Mouse (Mus musculus): Measurements from ENCODE around the gene Gm5938. TPM values are rescaled to one million over a fixed set of nuclear protein-coding genes. Genes with fewer than 3 reads are reported as not detected.

Gene Gm5938
- total RNA-seq (2014; rRNA removed), result not detected in 2 replicates
- polyA plus RNA-seq (2015; fragmentation: Nextera tagmentation; extraction: Ambion mirVana), result not detected in 2 replicates

GRCm38 (mm10) chrX:78125167-78125566 lies at the start of gene Gm5938:
Gene Gm5938 (plus strand): TSS chrX:78125467.
- no peak for TF ChIP-seq CTCF (IDR thresholded peaks at IDR 0.05; ENCODE audit: low read depth)
- Histone ChIP-seq H3K27me3 (ENCODE audit: insufficient read depth, low read length) (no peaks in the 10 kb centered on the region), H3K36me3 (ENCODE audit: insufficient read depth) (no peaks in the 10 kb centered on the region), H3K9me3 (ENCODE audit: low read length) (no peaks in the 10 kb centered on the region), H3K9ac (no peak within 1 kb of the TSS), H3K27ac (ENCODE audit: low read depth, low read length) (no peak within 1 kb of the TSS), H3K4me1 (ENCODE audit: insufficient read depth) (no peaks in the 10 kb centered on the region), H3K4me3 (ENCODE audit: low read depth, low read length) (no peak within 1 kb of the TSS), H3K4me2 (ENCODE audit: low read depth) (no peak within 1 kb of the TSS)
- DNase-seq (no peak), ATAC-seq (no peak)
- WGBS, result 50% methylated on average over 1 of the region's 1 CpGs

GRCm38 (mm10) chrX:78091274-78091673 lies 34.0 kb upstream of the Gm5938 start, which contains the start of gene Obp1a:
Gene Obp1a (minus strand): TSS chrX:78091374.
- Histone ChIP-seq H3K9me3 (ENCODE audit: low read length) (no peaks in the 10 kb centered on the region), H3K36me3 (ENCODE audit: insufficient read depth) (no peaks in the 10 kb centered on the region), H3K27me3 (ENCODE audit: insufficient read depth, low read length) (no peaks in the 10 kb centered on the region), H3K4me2 (ENCODE audit: low read depth) (no peak within 1 kb of the TSS), H3K27ac (ENCODE audit: low read depth, low read length) (no peak within 1 kb of the TSS), H3K9ac (no peak within 1 kb of the TSS), H3K4me3 (ENCODE audit: low read depth, low read length) (no peak within 1 kb of the TSS), H3K4me1 (ENCODE audit: insufficient read depth) (no peaks in the 10 kb centered on the region)
- DNase-seq (no peak), ATAC-seq (no peak)
- no peak for TF ChIP-seq CTCF (IDR thresholded peaks at IDR 0.05; ENCODE audit: low read depth)

Other genes starting within 250 kb of the Gm5938 start
- gene 5430402E10Rik, start 200.4 kb upstream of the Gm5938 start, total RNA-seq (2014; rRNA removed), result not detected in 2 replicates
- not detected in 2 replicates for gene 5430402E10Rik, start 200.4 kb upstream of the Gm5938 start, polyA plus RNA-seq (2015; fragmentation: Nextera tagmentation; extraction: Ambion mirVana)
- not detected in 2 replicates for gene Obp1a, start 34.1 kb upstream of the Gm5938 start, total RNA-seq (2014; rRNA removed)
- gene Obp1a, start 34.1 kb upstream of the Gm5938 start, polyA plus RNA-seq (2015; fragmentation: Nextera tagmentation; extraction: Ambion mirVana), result not detected in 2 replicates
- gene Obp1b, start 61.3 kb downstream of the Gm5938 start, total RNA-seq (2014; rRNA removed), result not detected in 2 replicates
- not detected in 2 replicates for gene Obp1b, start 61.3 kb downstream of the Gm5938 start, polyA plus RNA-seq (2015; fragmentation: Nextera tagmentation; extraction: Ambion mirVana)
- not detected in 2 replicates for gene Gm14743, start 120.5 kb downstream of the Gm5938 start, total RNA-seq (2014; rRNA removed)
- not detected in 2 replicates for gene Gm14743, start 120.5 kb downstream of the Gm5938 start, polyA plus RNA-seq (2015; fragmentation: Nextera tagmentation; extraction: Ambion mirVana)
- gene 4930480E11Rik, start 244.2 kb downstream of the Gm5938 start, total RNA-seq (2014; rRNA removed), result not detected in 2 replicates
- gene 4930480E11Rik, start 244.2 kb downstream of the Gm5938 start, polyA plus RNA-seq (2015; fragmentation: Nextera tagmentation; extraction: Ambion mirVana), result not detected in 2 replicates

All from forebrain, postnatal 0 days (tissue).